Mouse (Mus musculus) CH12.LX (cell line): ENCODE data around the gene Pbx2. TPM values are rescaled to one million over a fixed set of nuclear protein-coding genes. Genes with fewer than 3 reads are reported as not detected.

Source experiments
- DNase-seq: peaks from one replicate; pipeline ENCODE4 v3.0.0-alpha.2; 2013; ENCODE audit errors: extremely low read depth
- H3K27ac ChIP-seq: 2 replicates; pipeline ENCODE4 v1.5.1; 2012; ENCODE audit warnings: low read depth, mild to moderate bottlenecking, control low read depth, moderate library complexity; ENCODE audit not compliant: insufficient read depth
- H3K27me3 ChIP-seq: replicated peaks from 2 replicates; pipeline ENCODE3; 2012; ENCODE audit warnings: inconsistent platforms
- H3K36me3 ChIP-seq, 2 experiments: replicated peaks in 1 of 2; 2 replicates each; pipeline versions ENCODE3 to v1.6.1; 2012; ENCODE audit warnings: inconsistent platforms in 1 of 2, low read length in 1 of 2, mild to moderate bottlenecking in 1 of 2, mixed read lengths in 1 of 2, moderate library complexity in 1 of 2; ENCODE audit not compliant: control insufficient read depth in 1 of 2, insufficient read depth in 1 of 2
- H3K4me1 ChIP-seq, 2 experiments: 2 replicates each; pipeline ENCODE4 v1.6.1; 2012; ENCODE audit warnings: inconsistent platforms in 1 of 2, moderate library complexity in 1 of 2; ENCODE audit not compliant: insufficient read depth in 2 of 2, control insufficient read depth in 1 of 2
- H3K4me2 ChIP-seq: 2 replicates; pipeline ENCODE4 v1.6.1; 2012; ENCODE audit warnings: low read depth, mild to moderate bottlenecking, control low read depth; ENCODE audit not compliant: poor library complexity, insufficient read depth, severe bottlenecking
- H3K4me3 ChIP-seq, 3 experiments: fragments of 150-350 bp in 1 of 3; sonication (generic) in 1 of 3; replicated peaks in 1 of 3; 2 replicates each; pipeline versions ENCODE3 to v1.5.1; 2011 to 2012; ENCODE audit warnings: low read depth in 2 of 3, low read length in 2 of 3, mild to moderate bottlenecking in 2 of 3, moderate library complexity in 2 of 3, control low read depth in 1 of 3, improper control_type of control experiment in 1 of 3, inconsistent platforms in 1 of 3, mixed read lengths in 1 of 3; ENCODE audit not compliant: poor library complexity in 1 of 3
- H3K79me2 ChIP-seq: replicated peaks from 2 replicates; pipeline ENCODE4 v1.6.1; 2012; ENCODE audit warnings: mild to moderate bottlenecking, moderate library complexity; ENCODE audit not compliant: control insufficient read depth, poor library complexity, insufficient read depth, severe bottlenecking; ENCODE audit errors: extremely low read depth
- H3K9ac ChIP-seq: 2 replicates; pipeline ENCODE4 v1.6.1; 2012; ENCODE audit warnings: low read depth, mild to moderate bottlenecking, control low read depth, moderate library complexity; ENCODE audit not compliant: insufficient read depth
- H3K9me3 ChIP-seq: replicated peaks from 2 replicates; pipeline ENCODE3; 2012; ENCODE audit warnings: low read length, inconsistent platforms, mixed read lengths
- BHLHE40 ChIP-seq: IDR thresholded peaks from 2 replicates; pipeline ENCODE4 v1.6.1; 2011; ENCODE audit warnings: mild to moderate bottlenecking, low read depth, low read length, improper control_type of control experiment
- CHD1 ChIP-seq: IDR thresholded peaks from 2 replicates; pipeline ENCODE4 v1.6.1; 2012; ENCODE audit warnings: low read depth, low read length, improper control_type of control experiment, inconsistent platforms
- CHD2 ChIP-seq: IDR thresholded peaks from 2 replicates; pipeline ENCODE4 v1.6.1; 2011; ENCODE audit warnings: low read length, improper control_type of control experiment
- E2F4 ChIP-seq: IDR thresholded peaks from 2 replicates; pipeline ENCODE4 v1.6.1; 2011; ENCODE audit warnings: low read depth, low read length, improper control_type of control experiment; ENCODE audit not compliant: insufficient replicate concordance
- EP300 ChIP-seq: IDR thresholded peaks from 2 replicates; pipeline ENCODE4 v1.6.1; 2011; ENCODE audit warnings: low read length, improper control_type of control experiment
- GABPA ChIP-seq: IDR thresholded peaks from 2 replicates; pipeline ENCODE4 v1.6.1; 2012; ENCODE audit warnings: low read depth, low read length, improper control_type of control experiment, inconsistent platforms; ENCODE audit not compliant: insufficient replicate concordance
- HCFC1 ChIP-seq: IDR thresholded peaks from 2 replicates; pipeline ENCODE4 v1.6.1; 2012; ENCODE audit warnings: low read depth, mild to moderate bottlenecking, inconsistent platforms, low read length, improper control_type of control experiment
- IRF4 ChIP-seq: IDR thresholded peaks from 2 replicates; pipeline ENCODE4 v1.6.1; 2014; ENCODE audit warnings: low read depth, mild to moderate bottlenecking, inconsistent platforms, low read length, improper control_type of control experiment
- JUN ChIP-seq: IDR thresholded peaks from 2 replicates; pipeline ENCODE4 v1.6.1; 2011; ENCODE audit warnings: low read depth, mild to moderate bottlenecking, low read length, improper control_type of control experiment, moderate library complexity; ENCODE audit not compliant: insufficient read depth
- JUND ChIP-seq: conservative IDR thresholded peaks from 2 replicates; pipeline ENCODE4 v1.6.1; 2011; ENCODE audit warnings: low read depth, low read length, improper control_type of control experiment
- MAX ChIP-seq: IDR thresholded peaks from 2 replicates; pipeline ENCODE4 v1.6.1; 2011; ENCODE audit warnings: low read length, improper control_type of control experiment
- MAZ ChIP-seq: IDR thresholded peaks from 2 replicates; pipeline ENCODE4 v1.6.1; 2012; ENCODE audit warnings: low read depth, mild to moderate bottlenecking, inconsistent platforms, low read length, improper control_type of control experiment, moderate library complexity
- MYC ChIP-seq: IDR thresholded peaks from 2 replicates; pipeline ENCODE4 v1.6.1; 2011; ENCODE audit warnings: low read depth, mild to moderate bottlenecking, improper control_type of control experiment, low read length
- NELFE ChIP-seq: IDR thresholded peaks from 2 replicates; pipeline ENCODE4 v1.6.1; 2011; ENCODE audit warnings: low read depth, low read length, improper control_type of control experiment
- NRF1 ChIP-seq: IDR thresholded peaks from 2 replicates; pipeline ENCODE4 v1.6.1; 2014; ENCODE audit warnings: low read depth, mild to moderate bottlenecking, inconsistent platforms, low read length, improper control_type of control experiment, moderate library complexity
- PAX5 ChIP-seq: IDR thresholded peaks from 2 replicates; pipeline ENCODE4 v1.6.1; 2012; ENCODE audit warnings: low read length, inconsistent platforms, mixed read lengths
- POLR2A ChIP-seq: IDR thresholded peaks from 2 replicates; pipeline ENCODE4 v1.6.1; 2011; ENCODE audit warnings: low read depth, mild to moderate bottlenecking, improper control_type of control experiment, low read length
- POLR2AphosphoS2 ChIP-seq: IDR thresholded peaks from 2 replicates; pipeline ENCODE4 v1.6.1; 2011; ENCODE audit warnings: low read depth, low read length, improper control_type of control experiment
- RAD21 ChIP-seq: IDR thresholded peaks from 2 replicates; pipeline ENCODE4 v1.6.1; 2011; ENCODE audit warnings: low read depth, mild to moderate bottlenecking, low read length, improper control_type of control experiment, moderate library complexity
- RCOR1 ChIP-seq: conservative IDR thresholded peaks from 2 replicates; pipeline ENCODE4 v1.6.1; 2012; ENCODE audit warnings: low read depth, mild to moderate bottlenecking, inconsistent platforms, low read length, improper control_type of control experiment
- SIN3A ChIP-seq: IDR thresholded peaks from 2 replicates; pipeline ENCODE4 v1.6.1; 2012; ENCODE audit warnings: low read length, improper control_type of control experiment, inconsistent platforms
- SMC3 ChIP-seq: IDR thresholded peaks from 2 replicates; pipeline ENCODE4 v1.6.1; 2011; ENCODE audit warnings: low read depth, low read length, improper control_type of control experiment
- TBP ChIP-seq: conservative IDR thresholded peaks from 2 replicates; pipeline ENCODE4 v1.6.1; 2011; ENCODE audit warnings: low read depth, low read length, improper control_type of control experiment
- TCF12 ChIP-seq: IDR thresholded peaks from 2 replicates; pipeline ENCODE4 v1.6.1; 2014; ENCODE audit warnings: low read depth, mild to moderate bottlenecking, inconsistent platforms, low read length, improper control_type of control experiment
- UBTF ChIP-seq: IDR thresholded peaks from 2 replicates; pipeline ENCODE4 v1.6.1; 2012; ENCODE audit warnings: low read depth, mild to moderate bottlenecking, inconsistent platforms, low read length, improper control_type of control experiment, moderate library complexity
- USF1 ChIP-seq: IDR thresholded peaks from 2 replicates; pipeline ENCODE4 v1.6.1; 2014; ENCODE audit warnings: low read depth, mild to moderate bottlenecking, inconsistent platforms, low read length, improper control_type of control experiment
- USF2 ChIP-seq: conservative IDR thresholded peaks from 2 replicates; pipeline ENCODE4 v1.6.1; 2011; ENCODE audit warnings: low read depth, low read length, improper control_type of control experiment
- ZC3H11A ChIP-seq: IDR thresholded peaks from 2 replicates; pipeline ENCODE4 v1.6.1; 2012; ENCODE audit warnings: low read depth, mild to moderate bottlenecking, inconsistent platforms, low read length, improper control_type of control experiment
- ZMIZ1 ChIP-seq: IDR thresholded peaks from 2 replicates; pipeline ENCODE4 v1.6.1; 2012; ENCODE audit warnings: low read depth, mild to moderate bottlenecking, inconsistent platforms, low read length, improper control_type of control experiment
- ZNF384 ChIP-seq: IDR thresholded peaks from 2 replicates; pipeline ENCODE4 v1.6.1; 2012; ENCODE audit warnings: low read depth, low read length, improper control_type of control experiment, inconsistent platforms
- dilution Hi-C: fragments of 300-500 bp; cut with MboI; formaldehyde crosslinking; loops from 2 replicates; pipeline ENCODE4 v1.14.3; 2020; ENCODE audit warnings: low sequenced_read_pairs; ENCODE audit not compliant: extremely low pct_unique_long_range_greater_than_20kb, extremely low pct_ligation_motif_present
- in situ Hi-C: fragments of 300-500 bp; cut with MboI; formaldehyde crosslinking; loops from 3 replicates; pipeline ENCODE4 v1.14.3; 2019; ENCODE audit warnings: low sequenced_read_pairs, low pct_ligation_motif_present, low pct_unique_long_range_greater_than_20kb, mixed read lengths
- polyA plus RNA-seq: library from polyadenylated mRNA; unstranded; fragments of >175 nt; gene quantifications from 2 replicates; pipeline ENCODE4 v1.2.1, GENCODE M21; 2012; ENCODE audit warnings: low read depth; ENCODE audit not compliant: insufficient read length
- total RNA-seq, 2 experiments: library from RNA; depleted of rRNA; stranded (reverse); fragments of 300-350 nt in 1 of 2; fragments of >200 nt in 1 of 2; gene quantifications; 2 replicates each; pipeline ENCODE4 v1.2.3; 2012 to 2014

Pbx2 gene
- total RNA-seq (2012; rRNA removed) = 34.8 and 41.0 TPM in 2 replicates
- 30.0 and 31.9 TPM in 2 replicates for total RNA-seq (2014; rRNA removed)
- polyA plus RNA-seq = 41.7 and 50.5 TPM in 2 replicates

DNA sequence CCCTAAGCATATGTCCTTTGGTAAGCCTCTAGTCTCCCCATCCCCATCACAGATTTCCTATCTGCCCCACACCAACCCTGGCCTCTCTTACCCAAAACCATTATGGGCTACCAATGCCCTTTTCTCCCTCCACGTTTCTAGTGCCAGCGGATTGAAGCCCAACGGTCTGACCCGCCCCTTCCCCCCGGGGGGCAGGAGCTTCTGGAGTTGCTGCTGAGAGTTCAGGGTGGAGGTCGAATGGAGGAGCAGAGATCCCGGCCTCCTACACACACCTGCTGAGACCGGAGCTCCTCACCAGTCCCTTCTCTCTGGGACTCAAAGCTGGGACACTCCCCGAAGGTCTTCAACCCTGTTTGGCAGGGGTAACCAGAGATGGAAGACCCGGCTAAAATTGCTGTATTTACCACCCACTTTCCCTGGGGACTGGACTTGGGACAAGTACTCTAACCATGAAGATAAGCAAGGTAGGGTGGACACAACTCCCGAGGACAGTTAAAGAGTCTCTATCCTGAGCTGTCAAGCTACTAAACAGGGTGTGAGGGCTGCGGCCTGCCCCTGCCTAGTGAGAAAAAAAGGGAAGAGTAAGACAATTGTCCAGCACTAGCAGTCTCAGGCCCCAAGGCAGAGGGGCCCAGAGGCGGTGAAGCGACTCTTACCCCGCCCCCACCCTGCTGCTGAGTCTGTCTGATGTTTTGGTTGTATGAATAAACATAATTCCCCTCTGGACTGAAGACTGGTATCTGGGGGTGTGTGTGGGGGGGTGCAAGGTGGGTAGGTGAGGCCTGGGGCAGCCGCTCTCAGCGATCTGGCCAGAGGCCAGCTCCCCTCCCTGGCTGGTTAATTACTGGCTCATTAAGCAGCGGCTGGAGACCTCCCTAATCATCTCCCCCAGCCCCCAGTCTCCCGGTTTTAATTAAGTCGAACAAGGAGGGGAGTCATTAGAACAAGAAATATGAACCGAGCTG is at the start of gene Pbx2:
Gene Pbx2 (plus strand): TSS at position 238 of the 965 bp plus-strand sequence.
- dilution Hi-C loops (no loop called here), in situ Hi-C loops (no loop called here)
- Histone ChIP-seq H3K4me3 (peak within 1 kb of the TSS; percentile 63 to 88 (median 82)), H3K4me2 (peak within 1 kb of the TSS; percentile 73), H3K9ac (peak within 1 kb of the TSS; percentile 95), H3K27me3 (no peaks in the 10 kb centered on the region), H3K9me3 (no peaks in the 10 kb centered on the region), H3K79me2 (no peaks in the 10 kb centered on the region; the same call in 1 of the 2 replicates), H3K27ac (peak within 1 kb of the TSS; percentile 85), H3K4me1 (peaks cover 8 to 48% of the 10 kb centered on the region in 2 experiments; a peak in 2 of 4 replicates), H3K36me3 (peaks cover 16 to 31% of the 10 kb centered on the region in 2 experiments)
- peak; percentile 50 for DNase-seq
- TF ChIP-seq CHD1 (no peak), POLR2A (no peak; the same call in 1 of the 2 replicates), USF2 (no peak), POLR2AphosphoS2 (no peak), NRF1 (no peak), MAZ (0 out of 2 replicates have a peak, but pooled peaks have one; percentile 44), JUND (no peak), JUN (no peak), TCF12 (no peak), UBTF (no peak), RAD21 (no peak), USF1 (no peak), E2F4 (no peak), MAX (no peak), NELFE (no peak), PAX5 (no peak), MYC (no peak), ZNF384 (no peak; the same call in 1 of the 2 replicates), GABPA (no peak), SMC3 (no peak), SIN3A (0 out of 2 replicates have a peak, but pooled peaks have one; percentile 42), CHD2 (0 out of 2 replicates have a peak, but pooled peaks have one; percentile 17), HCFC1 (no peak), ZC3H11A (no peak), IRF4 (no peak), BHLHE40 (no peak), ZMIZ1 (0 out of 2 replicates have a peak, but pooled peaks have one; percentile 4), TBP (no peak), RCOR1 (no peak), EP300 (no peak)
